Mouse (Mus musculus) kidney, postnatal 4 days (tissue): ENCODE measurements around the gene Gm20773.
"Not testable (repeated sequence)": the region's sequence is repeated elsewhere in the genome, so short reads cannot be mapped to it uniquely, and the experiment has no call there.

Experiments used
- DNase-seq, 2 experiments: peaks; one replicate each; pipeline ENCODE4 v3.0.0; 2021; ENCODE audit warnings: mixed read lengths in 2 of 2

Gm20773 gene

DNA sequence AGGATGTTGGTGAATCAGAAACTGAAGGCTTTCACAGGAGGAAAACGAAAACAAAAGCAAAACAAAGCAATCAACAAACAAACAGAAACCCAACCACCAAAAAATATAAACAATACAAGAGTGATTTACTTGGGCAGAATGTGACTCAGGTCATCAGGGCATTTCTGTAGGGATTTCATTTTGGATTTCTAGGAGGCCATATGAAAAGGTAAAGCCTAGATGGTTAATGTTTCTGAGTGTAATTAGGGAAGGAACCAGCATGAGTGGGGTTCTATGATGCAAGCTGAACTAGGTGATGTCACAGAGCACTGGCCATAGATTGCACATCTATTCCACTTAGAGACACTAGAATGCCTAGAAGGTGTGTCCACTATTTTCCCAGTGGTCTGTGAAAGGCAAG is at the start of gene Gm20773:
Gm20773 (plus strand) TSS at position 301 of the 400 bp plus-strand sequence.
- DNase-seq = not testable (repeated sequence)

DNA sequence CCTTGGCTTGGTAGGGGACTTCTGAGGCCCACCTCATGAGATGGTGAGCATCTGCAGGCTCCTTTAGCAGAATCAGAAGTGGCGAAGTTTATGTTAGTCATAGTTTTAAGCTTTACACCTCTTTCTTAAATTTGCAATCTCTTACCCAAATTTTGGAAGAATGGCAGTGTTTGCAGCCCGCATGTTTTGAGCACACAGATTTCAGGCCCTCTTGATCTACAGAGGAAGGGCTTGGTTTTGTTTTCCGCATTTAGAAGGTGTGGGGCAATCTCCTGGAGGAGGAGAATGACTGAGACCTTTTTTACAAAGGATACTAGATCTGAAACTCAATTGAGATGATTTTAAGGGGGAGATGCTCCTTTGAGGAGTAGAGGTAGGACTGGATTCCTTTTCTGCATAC is 28.3 kb upstream of the Gm20773 start, which contains the start of gene Gm21866:
Gm21866 (minus strand) TSS at position 101 of the 400 bp plus-strand sequence.
- DNase-seq = not testable (repeated sequence)
